Mouse (Mus musculus): ENCODE results near the gene Fosl1.
"Not testable (repeated sequence)": the region's sequence is repeated elsewhere in the genome, so short reads cannot be mapped to it uniquely, and the experiment has no call there.

Gene Fosl1

DNA sequence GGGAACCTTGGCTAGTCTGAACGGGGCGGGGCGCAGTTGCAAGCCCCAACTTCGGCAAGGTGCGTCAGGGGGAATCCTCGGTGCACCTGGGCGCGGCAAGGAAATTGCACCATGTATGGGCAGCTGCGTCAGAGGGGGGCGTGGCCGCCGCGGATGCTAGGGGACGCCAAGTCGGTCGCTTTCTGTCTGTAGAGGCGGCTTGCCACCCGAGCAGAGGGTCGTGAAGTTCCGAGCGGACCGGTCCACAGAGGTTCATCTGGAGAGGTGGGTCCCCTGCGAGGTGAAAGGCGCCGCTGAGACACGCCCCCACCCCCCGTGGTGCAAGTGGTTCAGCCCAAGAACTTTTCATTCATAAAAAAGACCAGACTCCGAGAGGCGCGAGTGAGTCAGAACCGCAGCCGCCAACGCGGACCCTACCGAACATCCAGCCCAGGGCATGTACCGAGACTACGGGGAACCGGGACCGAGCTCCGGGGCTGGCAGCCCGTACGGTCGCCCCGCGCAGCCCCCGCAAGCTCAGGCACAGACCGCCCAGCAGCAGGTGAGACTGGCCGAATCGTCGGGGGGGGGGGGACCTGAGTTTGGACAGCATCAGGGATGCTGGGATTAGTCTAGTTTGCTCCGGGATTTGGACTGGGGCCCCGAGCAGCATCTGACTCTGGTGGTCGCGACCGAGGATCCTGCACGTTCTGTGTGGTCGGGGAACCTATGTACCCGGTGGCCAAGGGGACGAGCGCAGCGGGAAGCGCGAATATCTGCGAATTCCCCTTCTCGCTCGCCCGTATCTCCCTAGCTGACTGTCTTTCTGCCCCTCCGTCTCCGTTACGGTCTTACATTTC lies at the start of gene Fosl1:
Gene Fosl1 (plus strand): TSS at position 33 of the 839 bp plus-strand sequence.
- no peak for DNase-seq (ENCODE audit: low read depth, low spot score)

GRCm38 (mm10) chr19:5401073-5401472 lies 46.3 kb upstream of the Fosl1 start:
- DNase-seq (ENCODE audit: low read depth, low spot score) = not testable (repeated sequence)

DNA sequence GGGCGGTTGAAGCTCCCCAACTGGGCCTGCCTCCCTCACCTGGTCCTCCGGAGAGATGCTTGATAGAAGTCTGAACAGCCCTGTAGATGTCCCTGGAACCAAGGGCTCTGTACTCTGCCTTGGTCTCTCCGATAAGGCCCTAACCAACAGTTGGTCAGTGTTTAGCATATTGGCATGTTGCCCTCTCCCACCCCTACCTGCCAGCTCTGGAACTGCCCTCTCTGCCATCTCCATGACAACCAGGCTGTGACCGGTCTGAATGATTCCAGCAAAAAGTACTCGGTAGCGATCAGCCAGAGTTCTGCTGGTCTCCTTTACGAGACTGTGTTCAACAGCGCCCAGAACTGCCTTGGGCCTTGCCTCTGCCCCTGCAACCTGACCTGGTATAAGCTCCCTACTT lies 45.1 kb upstream of the Fosl1 start, which contains the start of gene Tsga10ip:
Gene Tsga10ip (minus strand): TSS at position 234 of the 400 bp plus-strand sequence.
- DNase-seq (ENCODE audit: low read depth, low spot score) = no peak

DNA sequence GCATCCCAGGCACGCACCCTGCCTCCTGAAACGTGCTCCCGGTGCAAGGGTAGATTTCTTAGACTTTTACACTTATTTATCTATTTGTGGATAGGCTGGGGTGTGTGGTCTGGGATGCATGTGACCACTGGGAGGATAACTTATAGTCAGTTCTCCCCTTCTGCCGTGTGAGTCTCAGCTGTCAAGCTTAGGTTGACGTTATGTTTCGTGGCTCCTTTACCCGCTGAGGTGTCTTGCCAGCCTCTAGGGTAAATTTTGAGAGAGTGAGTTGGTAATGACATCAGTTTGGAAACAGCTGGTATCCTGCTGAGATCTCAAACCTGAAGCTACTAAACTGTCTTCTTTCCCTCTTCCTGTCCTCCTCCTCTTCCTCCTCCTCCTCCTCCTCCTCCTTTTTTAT lies 41.4 kb upstream of the Fosl1 start:
- DNase-seq (ENCODE audit: low read depth, low spot score) = no peak

DNA sequence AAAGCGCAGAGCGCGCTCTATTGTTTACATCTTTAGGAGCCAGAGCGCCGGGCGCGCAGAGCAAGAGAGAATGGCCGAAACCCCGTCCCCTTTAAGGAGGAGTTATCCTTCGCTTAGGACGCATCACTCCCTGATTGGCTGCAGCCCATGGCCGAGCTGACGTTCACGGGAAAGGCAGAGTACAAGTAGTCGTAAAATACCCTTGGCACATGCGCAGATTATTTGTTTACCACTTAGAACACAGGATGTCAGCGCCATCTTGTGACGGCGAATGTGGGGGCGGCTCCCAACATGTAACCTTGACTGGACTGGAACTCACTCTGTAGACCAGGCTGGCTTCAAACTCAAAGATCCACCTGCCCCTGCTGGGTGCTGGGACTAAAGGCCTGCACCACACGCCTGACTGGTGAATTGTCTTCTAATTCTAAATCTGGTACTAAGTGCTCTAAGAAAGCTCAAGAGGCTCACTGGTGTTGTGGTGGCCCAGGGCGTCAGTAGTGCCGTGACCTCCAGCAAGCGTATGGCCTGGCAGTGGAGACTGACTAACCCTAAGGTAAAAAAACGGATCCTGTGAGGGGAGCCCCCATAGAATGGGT lies 40.7 kb upstream of the Fosl1 start:
- peak; percentile 42 for DNase-seq (ENCODE audit: low read depth, low spot score)

GRCm38 (mm10) chr19:5407133-5407532 lies 40.2 kb upstream of the Fosl1 start:
- peak; percentile 71 for DNase-seq (ENCODE audit: low read depth, low spot score)

- no peak for DNase-seq (ENCODE audit: low read depth, low spot score)
Measured at GRCm38 (mm10) chr19:5408057-5409001, 39.0 kb upstream of the Fosl1 start.

DNA sequence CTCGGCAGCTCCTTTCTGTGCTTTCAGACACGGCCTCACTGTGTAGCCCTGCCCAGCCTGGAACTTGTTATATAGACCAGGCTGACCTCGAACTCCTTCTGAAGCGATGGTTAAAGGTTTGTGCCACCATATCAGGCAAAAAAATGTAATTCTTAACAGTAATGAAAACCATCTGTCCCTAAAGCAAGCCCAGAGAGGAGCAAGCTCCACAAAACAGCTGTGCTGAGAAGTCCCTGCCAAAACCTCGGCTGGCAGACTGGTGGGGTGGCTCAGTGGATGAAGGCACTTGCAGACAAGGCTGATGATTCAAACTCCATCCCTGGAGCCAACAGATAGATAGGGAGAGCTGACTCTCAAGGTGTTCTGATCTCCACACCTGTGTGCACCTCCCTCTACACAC lies 38.3 kb upstream of the Fosl1 start:
- DNase-seq (ENCODE audit: low read depth, low spot score) = no peak

- DNase-seq (ENCODE audit: low read depth, low spot score) = no peak
Measured at GRCm38 (mm10) chr19:5410641-5411040, 36.7 kb upstream of the Fosl1 start.

DNA sequence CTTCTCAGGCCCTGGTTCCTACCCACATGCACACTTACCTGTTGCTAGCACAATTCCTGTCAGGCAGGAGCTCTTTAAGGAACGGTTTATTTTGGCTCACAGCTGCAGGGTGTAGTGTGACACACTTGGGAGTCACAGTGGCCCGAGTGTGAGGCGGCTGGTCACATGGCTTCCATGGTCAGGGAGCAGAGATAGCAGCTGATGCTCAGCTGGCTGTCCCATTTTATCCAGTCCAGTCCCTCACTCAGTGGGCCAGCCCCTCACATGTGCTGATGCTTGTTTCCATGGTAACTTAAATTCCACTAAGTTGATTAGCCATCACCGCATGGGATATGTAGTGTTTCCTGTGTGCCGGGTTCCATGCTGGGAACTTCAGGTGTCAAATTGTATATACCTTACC lies 35.4 kb upstream of the Fosl1 start:
- no peak for DNase-seq (ENCODE audit: low read depth, low spot score)

DNA sequence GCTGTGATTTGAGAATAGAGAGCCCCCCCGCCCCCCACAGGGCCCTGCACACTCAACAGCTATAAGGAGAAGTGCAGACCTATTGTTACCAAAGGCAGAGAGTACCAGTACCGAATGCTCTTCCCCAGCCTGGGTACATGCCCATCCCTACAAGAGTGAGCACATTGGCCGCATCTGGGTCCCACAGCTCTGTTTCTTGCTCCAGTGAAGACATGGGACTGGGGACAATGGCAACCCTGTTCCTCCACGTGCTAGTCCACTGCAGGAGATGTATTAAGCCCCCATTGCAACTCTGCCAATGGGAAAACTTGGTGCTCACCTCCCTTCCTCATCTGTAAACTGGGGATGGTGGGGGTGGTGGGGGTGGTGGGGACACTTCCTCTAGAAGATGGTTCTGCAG lies 33.5 kb upstream of the Fosl1 start:
- no peak for DNase-seq (ENCODE audit: low read depth, low spot score)

GRCm38 (mm10) chr19:5414534-5414957 lies 32.8 kb upstream of the Fosl1 start:
- no peak for DNase-seq (ENCODE audit: low read depth, low spot score)

DNA sequence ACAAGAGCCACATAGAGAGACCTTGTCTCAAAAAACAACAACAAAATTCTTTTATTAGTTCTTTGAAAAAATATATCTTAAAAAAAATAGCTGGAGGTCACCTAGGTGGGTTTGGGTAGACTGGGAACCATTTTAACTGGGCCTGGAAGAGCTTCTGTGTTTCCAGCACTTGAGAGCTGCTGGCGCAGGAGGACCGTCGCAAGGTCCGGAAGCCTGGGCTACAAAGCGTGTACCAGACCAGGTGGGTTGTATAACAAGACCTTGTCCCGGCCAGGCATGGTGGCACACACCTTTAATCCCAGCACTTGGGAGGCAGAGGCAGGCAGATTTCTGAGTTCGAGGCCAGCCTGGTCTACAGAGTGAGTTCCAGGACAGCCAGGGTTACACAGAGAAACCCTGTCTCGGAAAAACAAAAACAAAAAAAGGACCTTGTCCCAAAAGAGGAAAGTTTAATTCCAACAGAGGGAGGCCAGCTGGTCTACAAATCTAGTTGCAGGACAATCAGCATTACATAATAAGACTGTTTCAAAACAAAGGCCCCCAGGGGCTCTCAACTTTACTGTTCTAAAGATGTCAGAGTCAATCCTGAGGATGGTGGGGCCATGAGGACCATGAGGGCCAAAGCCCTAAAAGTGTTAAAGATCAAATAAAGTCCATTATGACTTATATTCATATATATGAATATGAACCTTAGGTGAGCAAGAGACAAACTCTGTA lies 28.4 kb upstream of the Fosl1 start:
- DNase-seq (ENCODE audit: low read depth, low spot score) = no peak

DNA sequence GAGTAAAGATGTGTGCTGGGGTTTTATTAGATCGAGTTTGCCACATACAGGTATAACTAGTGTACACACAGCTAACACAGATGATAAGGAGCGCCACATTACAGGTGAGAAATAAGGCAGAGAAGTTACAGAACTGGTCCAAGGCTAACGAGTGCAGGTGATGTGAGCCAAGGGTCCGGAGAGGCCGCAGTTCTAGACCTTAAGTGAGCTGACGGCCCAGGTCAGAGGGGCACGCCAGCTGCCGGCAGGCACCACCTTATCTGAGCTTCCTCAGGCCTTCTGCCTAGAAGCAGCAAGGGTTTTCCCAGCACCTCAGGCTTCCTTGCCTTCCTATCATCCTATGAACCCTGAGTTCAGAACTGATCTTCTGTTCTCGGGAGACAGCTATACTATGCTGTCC lies 27.7 kb upstream of the Fosl1 start:
- no peak for DNase-seq (ENCODE audit: low read depth, low spot score)

GRCm38 (mm10) chr19:5420579-5420978 lies 26.8 kb upstream of the Fosl1 start:
- DNase-seq (ENCODE audit: low read depth, low spot score) = no peak

DNA sequence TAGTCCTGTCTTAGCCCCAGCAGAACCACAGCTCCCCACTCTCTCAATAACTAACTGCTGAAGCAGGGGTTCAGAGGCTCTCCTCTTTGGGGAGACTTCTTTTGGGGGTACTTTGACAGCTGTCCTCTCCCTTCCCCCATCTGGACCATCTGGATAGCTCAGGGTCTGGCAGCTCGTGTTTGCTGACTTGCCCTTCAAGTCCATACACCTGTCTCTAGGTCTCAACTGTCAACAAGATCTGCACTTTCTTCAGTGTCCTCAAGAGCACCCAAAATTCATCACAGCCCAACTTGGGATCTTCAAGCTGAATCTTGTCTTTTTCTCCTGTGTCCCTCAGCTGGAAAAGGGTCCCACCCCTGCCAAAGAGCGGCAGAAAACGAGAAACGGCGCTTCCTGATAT lies 25.6 kb upstream of the Fosl1 start:
- DNase-seq (ENCODE audit: low read depth, low spot score) = no peak

GRCm38 (mm10) chr19:5422267-5422666 lies 25.1 kb upstream of the Fosl1 start:
- DNase-seq (ENCODE audit: low read depth, low spot score) = no peak

GRCm38 (mm10) chr19:5422895-5423443 lies 24.4 kb upstream of the Fosl1 start:
- DNase-seq (ENCODE audit: low read depth, low spot score) = no peak

GRCm38 (mm10) chr19:5423561-5423960 lies 23.8 kb upstream of the Fosl1 start:
- DNase-seq (ENCODE audit: low read depth, low spot score) = no peak

GRCm38 (mm10) chr19:5424092-5424781 lies 23.1 kb upstream of the Fosl1 start:
- no peak for DNase-seq (ENCODE audit: low read depth, low spot score)
